Mouse (Mus musculus) stomach, postnatal 0 days (tissue): ENCODE data around the gene Sltm. TPM values are rescaled to one million over a fixed set of nuclear protein-coding genes. Genes with fewer than 3 reads are reported as not detected.

Experiments
- ATAC-seq: fragments of 200-750 bp; cut with Nextera tagmentation; 2 replicates; pipeline ENCODE4 v1.8.0; 2017; ENCODE audit not compliant: low FRiP score, low TSS enrichment
- DNase-seq: peaks from one replicate; pipeline ENCODE4 v3.0.0-alpha.2; 2016; ENCODE audit warnings: low spot score
- H3K27ac ChIP-seq: fragments of 300-500 bp; sonication (generic); replicated peaks from 2 replicates; pipeline ENCODE4 v1.5.1; 2014; ENCODE audit warnings: mild to moderate bottlenecking, control low read depth
- H3K27me3 ChIP-seq: fragments of 300-500 bp; sonication (generic); 2 replicates; pipeline ENCODE4 v1.6.1; 2014; ENCODE audit warnings: low read length; ENCODE audit not compliant: control insufficient read depth, insufficient read depth
- H3K36me3 ChIP-seq: fragments of 300-500 bp; sonication (generic); 2 replicates; pipeline ENCODE4 v1.6.1; 2014; ENCODE audit warnings: low read length, mixed read lengths; ENCODE audit not compliant: control insufficient read depth, insufficient read depth
- H3K4me1 ChIP-seq: fragments of 300-500 bp; sonication (generic); replicated peaks from 2 replicates; pipeline ENCODE4 v1.6.1; 2014; ENCODE audit warnings: antibody characterized with exemption; ENCODE audit not compliant: control insufficient read depth, insufficient read depth
- H3K4me2 ChIP-seq: fragments of 300-500 bp; sonication (generic); replicated peaks from 2 replicates; pipeline ENCODE4 v1.6.1; 2014; ENCODE audit warnings: low read depth, mild to moderate bottlenecking, control low read depth, moderate library complexity
- H3K4me3 ChIP-seq: fragments of 300-500 bp; sonication (generic); 2 replicates; pipeline ENCODE4 v1.5.1; 2014; ENCODE audit warnings: low read depth, low read length, control low read depth
- H3K9ac ChIP-seq: fragments of 300-500 bp; sonication (generic); 2 replicates; pipeline ENCODE4 v1.6.1; 2014; ENCODE audit warnings: mild to moderate bottlenecking, low read length, control low read depth, mixed read lengths
- H3K9me3 ChIP-seq: fragments of 300-500 bp; sonication (generic); 2 replicates; pipeline ENCODE4 v1.6.1; 2016; ENCODE audit warnings: low read length; ENCODE audit not compliant: control insufficient read depth
- CTCF ChIP-seq: IDR thresholded peaks from 2 replicates; pipeline ENCODE4 v1.5.1; 2016; ENCODE audit warnings: antibody characterized with exemption, low read depth, mild to moderate bottlenecking, moderate library complexity
- EP300 ChIP-seq: optimal IDR thresholded peaks from 2 replicates; pipeline ENCODE3; 2016; ENCODE audit warnings: antibody characterized with exemption
- WGBS: fragments of 180-500 bp; shearing (Covaris S2); extraction: QIAGEN DNeasy Blood & Tissue Kit; methylation state at CpG from one replicate; pipeline ENCODE4 v1.1.7; 2014; 5-methylcytosine and 5-hydroxymethylcytosine counted together
- polyA plus RNA-seq: library from polyadenylated mRNA; unstranded; fragments of >200 nt; fragmentation: Nextera tagmentation; extraction: Ambion mirVana; gene quantifications from 2 replicates; pipeline ENCODE4 v1.2.1, GENCODE M21; 2015

Sltm gene
- 22.0 and 22.5 TPM in 2 replicates for polyA plus RNA-seq

DNA sequence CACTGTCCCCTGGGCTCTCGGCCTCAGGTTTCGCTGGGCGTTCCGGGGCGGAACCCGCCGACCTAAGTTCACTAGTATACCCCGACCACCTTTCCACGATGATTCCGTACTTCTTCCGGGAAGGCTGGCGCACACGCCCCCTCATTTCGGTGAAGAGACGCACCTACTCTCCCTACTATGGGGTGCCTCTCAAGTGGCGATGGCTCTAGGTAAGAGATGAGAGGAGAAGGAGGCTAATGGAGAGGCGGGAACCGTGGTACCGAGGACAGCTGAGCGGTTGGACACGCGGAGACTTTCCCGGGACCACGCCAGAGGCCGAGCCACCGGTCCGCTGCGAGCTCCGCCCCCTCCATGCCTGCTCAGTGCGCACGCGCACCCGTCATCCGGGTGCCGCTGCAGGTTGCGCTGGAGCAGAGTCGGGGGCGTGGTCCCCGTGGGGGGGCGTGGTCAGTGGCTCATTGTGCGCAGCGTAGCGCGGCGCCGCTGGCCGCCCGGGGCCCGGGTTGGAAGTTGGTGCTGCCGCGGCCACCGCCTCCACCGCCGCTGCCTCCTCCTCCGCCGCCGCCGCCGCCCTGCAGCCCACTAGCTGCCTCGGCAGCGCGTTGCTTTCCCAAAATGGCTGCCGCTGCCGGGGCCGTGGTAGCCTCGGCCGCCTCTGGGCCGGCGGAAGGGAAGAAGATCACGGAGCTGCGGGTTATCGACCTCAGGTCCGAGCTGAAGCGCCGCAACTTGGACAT, at the start of gene Sltm:
Gene Sltm (plus strand): TSS at position 450 of the 737 bp plus-strand sequence.
- under 1% methylated on average over 54 of the region's 75 CpGs for WGBS
- peak within 1 kb of the TSS; percentile 91 for H3K9ac ChIP-seq
- TF ChIP-seq EP300: no peak
- no peak for TF ChIP-seq CTCF

DNA sequence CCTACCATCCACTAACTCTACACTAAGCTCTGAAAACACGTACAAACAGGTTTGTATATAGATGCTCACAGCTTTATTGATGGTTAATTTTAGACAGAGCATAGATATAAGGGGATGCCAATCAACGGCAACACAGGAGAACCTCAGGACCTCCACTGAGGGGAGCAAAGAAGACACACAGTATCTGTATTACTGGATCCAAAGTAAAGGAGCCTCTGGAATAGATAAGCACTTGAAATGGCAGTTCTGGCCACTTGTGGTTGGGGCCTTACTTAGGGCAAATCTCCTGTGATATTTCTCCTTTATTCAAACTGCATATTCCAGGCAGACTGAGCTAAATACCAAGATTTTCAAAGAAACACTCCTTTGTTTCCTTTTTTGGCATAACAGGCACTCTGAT, 49.5 kb upstream of the Sltm start:
- Histone ChIP-seq H3K4me2 (no peak overlapping the region), H3K27me3 (no peaks in the 10 kb centered on the region), H3K27ac (no peak overlapping the region), H3K4me1 (no peaks in the 10 kb centered on the region), H3K4me3 (no peak overlapping the region), H3K9me3 (no peaks in the 10 kb centered on the region), H3K9ac (no peak overlapping the region), H3K36me3 (no peaks in the 10 kb centered on the region)
- TF ChIP-seq EP300 (no peak), CTCF (no peak)
- no peak for ATAC-seq
- 84% methylated on average over 2 of the region's 2 CpGs for WGBS
- DNase-seq: no peak

More for the DNA sequence above, at the start of gene Sltm:
- Histone ChIP-seq H3K27me3 (no peaks in the 10 kb centered on the region), H3K27ac (peak within 1 kb of the TSS; percentile 99), H3K4me3 (peak within 1 kb of the TSS; percentile 87), H3K36me3 (no peaks in the 10 kb centered on the region), H3K4me2 (peak within 1 kb of the TSS; percentile 93), H3K4me1 (0 out of 2 replicates have a peak, but pooled peaks cover 2% of the 10 kb centered on the region), H3K9me3 (no peaks in the 10 kb centered on the region)
- ATAC-seq (peak; percentile 97), DNase-seq (peak; percentile 100)

DNA sequence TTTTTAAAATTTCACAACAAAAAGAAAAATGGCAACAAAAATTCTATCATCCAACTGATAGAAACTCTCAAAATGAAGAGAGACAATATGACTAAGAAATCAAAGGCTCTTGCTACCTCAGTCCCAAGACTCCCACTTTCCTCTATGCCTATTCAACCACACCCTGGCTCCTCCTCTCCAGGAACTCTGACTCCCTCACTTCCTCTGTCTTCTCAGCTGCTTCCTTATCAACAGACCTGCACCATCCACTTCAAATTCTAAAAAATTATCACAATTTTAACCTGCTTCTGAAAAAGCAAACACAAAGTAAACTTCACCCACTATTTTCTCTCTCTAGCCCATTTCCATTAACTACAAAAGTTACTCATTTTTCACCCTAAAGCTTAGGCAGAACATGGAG, 45.6 kb upstream of the Sltm start:
- DNase-seq: no peak
- H3K9ac ChIP-seq: no peak overlapping the region
- no peak overlapping the region for H3K4me2 ChIP-seq
- no peaks in the 10 kb centered on the region for H3K27me3 ChIP-seq
- no peak for ATAC-seq
- H3K4me1 ChIP-seq: no peaks in the 10 kb centered on the region
- no peaks in the 10 kb centered on the region for H3K36me3 ChIP-seq
- TF ChIP-seq CTCF: no peak
- no peak for TF ChIP-seq EP300
- no peak overlapping the region for H3K4me3 ChIP-seq
- no peak overlapping the region for H3K27ac ChIP-seq
- no peaks in the 10 kb centered on the region for H3K9me3 ChIP-seq

- Histone ChIP-seq H3K9me3 (no peaks in the 10 kb centered on the region), H3K36me3 (no peaks in the 10 kb centered on the region), H3K4me3 (peak overlapping the region; percentile 92), H3K9ac (peak overlapping the region; percentile 91), H3K27ac (peak overlapping the region; percentile 98), H3K4me1 (no peaks in the 10 kb centered on the region), H3K27me3 (no peaks in the 10 kb centered on the region), H3K4me2 (peak overlapping the region; percentile 56)
- TF ChIP-seq EP300 (no peak), CTCF (no peak)
- ATAC-seq: no peak
- no peak for DNase-seq
- 26% methylated on average over 10 of the region's 10 CpGs for WGBS
Measured at GRCm38 (mm10) chr9:70502284-70503014, 40.1 kb upstream of the Sltm start.

- TF ChIP-seq CTCF: no peak
- no peak for TF ChIP-seq EP300
- Histone ChIP-seq H3K4me3 (peak overlapping the region; percentile 92), H3K4me1 (no peaks in the 10 kb centered on the region), H3K9ac (peak overlapping the region; percentile 91), H3K27ac (peak overlapping the region; percentile 98), H3K36me3 (no peaks in the 10 kb centered on the region), H3K9me3 (no peaks in the 10 kb centered on the region), H3K4me2 (peak overlapping the region; percentile 56), H3K27me3 (no peaks in the 10 kb centered on the region)
- peak; percentile 78 for DNase-seq
- ATAC-seq: peak; percentile 90
- WGBS: under 1% methylated on average over 40 of the region's 70 CpGs
Measured at GRCm38 (mm10) chr9:70503015-70503603, 39.4 kb upstream of the Sltm start.
